Mouse (Mus musculus): ENCODE data around the gene Timp4. TPM values are rescaled to one million over a fixed set of nuclear protein-coding genes. Genes with fewer than 3 reads are reported as not detected.

The Timp4 gene
- polyA plus RNA-seq, 1 experiment from 2014 or later, result 0.23 TPM

Other genes starting within 250 kb of the Timp4 start
- 83.3 and 88.9 TPM in 2 replicates for gene Tamm41, start 214.3 kb downstream of the Timp4 start, polyA plus RNA-seq (2016; fragmentation: Nextera tagmentation; extraction: Ambion mirVana)
- 0.71 and 1.2 TPM in 2 replicates for gene Syn2, start 117.3 kb downstream of the Timp4 start, polyA plus RNA-seq (2016; fragmentation: Nextera tagmentation; extraction: Ambion mirVana)
- gene Gm17482, start 24.9 kb downstream of the Timp4 start, polyA plus RNA-seq (2016; fragmentation: Nextera tagmentation; extraction: Ambion mirVana), result not detected in 2 replicates
- gene Pparg, start 108.7 kb upstream of the Timp4 start, polyA plus RNA-seq (2016; fragmentation: Nextera tagmentation; extraction: Ambion mirVana), result 0.65 and 0.79 TPM in 2 replicates

All from limb, embryonic 12.5 days (tissue).